Mouse (Mus musculus) cerebellum, adult 2 months (tissue): ENCODE measurements around the gene Ankrd13b.

Source experiments
- CTCF ChIP-seq: fragments of 200-500 bp; IDR thresholded peaks from 2 replicates; pipeline ENCODE4 v1.5.1; 2011; ENCODE audit warnings: low read depth, mild to moderate bottlenecking, control low read depth, low read length, moderate library complexity, borderline replicate concordance; ENCODE audit not compliant: insufficient read depth
- POLR2A ChIP-seq: fragments of 200-500 bp; IDR thresholded peaks from 2 replicates; pipeline ENCODE4 v1.6.1; 2011; ENCODE audit warnings: low read length, control low read depth, borderline replicate concordance; ENCODE audit not compliant: insufficient read depth

- TF ChIP-seq CTCF = no peak
- no peak for TF ChIP-seq POLR2A
Measured at GRCm38 (mm10) chr11:77437026-77437425, 52.5 kb downstream of the Ankrd13b start.
